Mouse (Mus musculus) forebrain, postnatal 0 days (tissue): ENCODE measurements around the gene Hira. TPM values are rescaled to one million over a fixed set of nuclear protein-coding genes. Genes with fewer than 3 reads are reported as not detected.

Experiments used
- ATAC-seq: fragments of 200-750 bp; cut with Nextera tagmentation; 2 replicates; pipeline ENCODE4 v1.8.0; 2017; ENCODE audit warnings: mild to moderate bottlenecking, moderate library complexity
- DNase-seq: peaks from one replicate; pipeline ENCODE4 v3.0.0-alpha.2; 2015
- H3K27ac ChIP-seq: fragments of 300-500 bp; sonication (generic); 2 replicates; pipeline ENCODE4 v1.5.1; 2014; ENCODE audit warnings: low read depth, mild to moderate bottlenecking, antibody characterized with exemption, low read length, moderate library complexity, mixed read lengths
- H3K27me3 ChIP-seq: fragments of 300-500 bp; sonication (generic); 2 replicates; pipeline ENCODE4 v1.6.1; 2014; ENCODE audit warnings: mild to moderate bottlenecking, low read length, mixed read lengths; ENCODE audit not compliant: insufficient read depth
- H3K36me3 ChIP-seq: fragments of 300-500 bp; sonication (generic); 2 replicates; pipeline ENCODE4 v1.6.1; 2014; ENCODE audit warnings: mild to moderate bottlenecking, moderate library complexity; ENCODE audit not compliant: insufficient read depth
- H3K4me1 ChIP-seq: fragments of 300-500 bp; sonication (generic); 2 replicates; pipeline ENCODE4 v1.6.1; 2014; ENCODE audit warnings: antibody characterized with exemption; ENCODE audit not compliant: insufficient read depth
- H3K4me2 ChIP-seq: fragments of 300-500 bp; sonication (generic); 2 replicates; pipeline ENCODE4 v1.6.1; 2014; ENCODE audit warnings: low read depth, mild to moderate bottlenecking, moderate library complexity
- H3K4me3 ChIP-seq: fragments of 300-500 bp; sonication (generic); 2 replicates; pipeline ENCODE4 v1.5.1; 2014; ENCODE audit warnings: low read depth, low read length, mixed read lengths
- H3K9ac ChIP-seq: fragments of 300-500 bp; sonication (generic); 2 replicates; pipeline ENCODE4 v1.6.1; 2014; ENCODE audit warnings: mild to moderate bottlenecking
- H3K9me3 ChIP-seq: fragments of 300-500 bp; sonication (generic); 2 replicates; pipeline ENCODE4 v1.6.1; 2016; ENCODE audit warnings: low read length
- CTCF ChIP-seq: sonication (generic); IDR thresholded peaks from 2 replicates; pipeline ENCODE4 v1.5.1; 2016; ENCODE audit warnings: antibody characterized with exemption, control low read depth, low read depth
- polyA plus RNA-seq: library from polyadenylated mRNA; unstranded; fragments of >200 nt; fragmentation: Nextera tagmentation; extraction: Ambion mirVana; gene quantifications from 2 replicates; pipeline ENCODE4 v1.2.1, GENCODE M21; 2015
- total RNA-seq: library from RNA; depleted of rRNA; stranded (reverse); fragments of >200 nt; gene quantifications from 2 replicates; pipeline ENCODE4 v1.2.3, GENCODE M21; 2014; rRNA removed

The Hira gene
- total and polyA plus RNA-seq, 2 experiments from 2014 or later: 24.0 to 64.1 TPM

GRCm38 (mm10) chr16:19014650-19015049, 137.8 kb downstream of the Hira start:
- Histone ChIP-seq H3K27me3 (no peaks in the 10 kb centered on the region), H3K36me3 (no peaks in the 10 kb centered on the region), H3K9ac (no peak overlapping the region), H3K4me3 (no peak overlapping the region), H3K27ac (no peak overlapping the region), H3K4me2 (no peak overlapping the region), H3K9me3 (no peaks in the 10 kb centered on the region), H3K4me1 (no peaks in the 10 kb centered on the region)
- no peak for DNase-seq
- no peak for ATAC-seq
- no peak for TF ChIP-seq CTCF

Other genes with a start within 250 kb of the Hira start
- 372 and 373 TPM in 2 replicates for gene Sept5, start 247.1 kb upstream of the Hira start, total RNA-seq
- gene Sept5, start 247.1 kb upstream of the Hira start, polyA plus RNA-seq: 265 and 267 TPM in 2 replicates
- gene Cldn5, start 100.2 kb upstream of the Hira start, total RNA-seq: 153 and 182 TPM in 2 replicates
- gene Cldn5, start 100.2 kb upstream of the Hira start, polyA plus RNA-seq: 126 and 137 TPM in 2 replicates
- gene Ufd1, start 65.3 kb upstream of the Hira start, total RNA-seq: 70.3 and 73.9 TPM in 2 replicates
- gene Ufd1, start 65.3 kb upstream of the Hira start, polyA plus RNA-seq: 124 and 134 TPM in 2 replicates
- 7.0 and 11.7 TPM in 2 replicates for gene Cdc45, start 65.0 kb upstream of the Hira start, total RNA-seq
- 5.5 and 6.4 TPM in 2 replicates for gene Cdc45, start 65.0 kb upstream of the Hira start, polyA plus RNA-seq
- 21.2 and 25.6 TPM in 2 replicates for gene 2510002D24Rik, start 40.5 kb upstream of the Hira start, total RNA-seq
- 16.9 and 44.1 TPM in 2 replicates for gene 2510002D24Rik, start 40.5 kb upstream of the Hira start, polyA plus RNA-seq
- gene Gm28539, start 40.5 kb upstream of the Hira start, total RNA-seq: not detected in 2 replicates
- gene Gm28539, start 40.5 kb upstream of the Hira start, polyA plus RNA-seq: not detected in 2 replicates
- gene Mrpl40, start 175 bp upstream of the Hira start, total RNA-seq: 35.8 and 42.2 TPM in 2 replicates
- gene Mrpl40, start 175 bp upstream of the Hira start, polyA plus RNA-seq: 75.8 and 77.0 TPM in 2 replicates